Mouse (Mus musculus) heart, adult 2 months (tissue): ENCODE data around the gene Cyp4f39. TPM values are rescaled to one million over a fixed set of nuclear protein-coding genes. Genes with fewer than 3 reads are reported as not detected.

Source experiments
- DNase-seq, 2 experiments: peaks; one replicate each; pipeline ENCODE4 v3.0.0; 2021
- H3K27ac ChIP-seq: fragments of 200-600 bp; 2 replicates; pipeline ENCODE4 v1.8.1; 2022
- H3K27me3 ChIP-seq: fragments of 200-500 bp; 2 replicates; pipeline ENCODE4 v1.6.1; 2012; ENCODE audit warnings: mild to moderate bottlenecking, low read length, inconsistent platforms, mixed read lengths; ENCODE audit not compliant: control insufficient read depth, insufficient read depth
- H3K36me3 ChIP-seq: fragments of 200-500 bp; 2 replicates; pipeline ENCODE4 v1.6.1; 2012; ENCODE audit warnings: low read length, inconsistent platforms; ENCODE audit not compliant: control insufficient read depth, insufficient read depth
- H3K4me1 ChIP-seq: fragments of 200-500 bp; 2 replicates; pipeline ENCODE4 v1.6.1; 2011; ENCODE audit warnings: low read length; ENCODE audit not compliant: control insufficient read depth, insufficient read depth
- H3K4me3 ChIP-seq: fragments of 200-600 bp; 2 replicates; pipeline ENCODE4 v1.8.1; 2022
- H3K79me2 ChIP-seq: fragments of 200-500 bp; replicated peaks from 2 replicates; pipeline ENCODE4 v1.6.1; 2012; ENCODE audit warnings: mild to moderate bottlenecking, inconsistent platforms, low read length, moderate library complexity, mixed read lengths; ENCODE audit not compliant: control insufficient read depth, insufficient read depth
- H3K9ac ChIP-seq: fragments of 200-500 bp; 2 replicates; pipeline ENCODE4 v1.6.1; 2012; ENCODE audit warnings: low read depth, mild to moderate bottlenecking, control low read depth, inconsistent platforms, low read length, mixed read lengths
- CTCF ChIP-seq: fragments of 200-600 bp; IDR thresholded peaks from 2 replicates; pipeline ENCODE4 v1.8.1; 2022; ENCODE audit warnings: antibody characterized with exemption, mild to moderate bottlenecking, moderate library complexity
- EP300 ChIP-seq: fragments of 200-500 bp; IDR thresholded peaks from 2 replicates; pipeline ENCODE4 v1.6.1; 2011; ENCODE audit warnings: low read depth, low read length, control low read depth; ENCODE audit not compliant: insufficient read depth
- POLR2A ChIP-seq: fragments of 200-500 bp; IDR thresholded peaks from 2 replicates; pipeline ENCODE4 v1.6.1; 2011; ENCODE audit warnings: mild to moderate bottlenecking, low read depth, low read length, control low read depth; ENCODE audit not compliant: insufficient read depth
- WGBS: fragments of 180-500 bp; shearing (Covaris S2); methylation state at CpG from one replicate; pipeline ENCODE4 v1.1.7; 2018; 5-methylcytosine and 5-hydroxymethylcytosine counted together
- intact Hi-C: fragments of 180-260 bp; cut with DNase I; formaldehyde crosslinking; loops from one replicate; pipeline ENCODE4 v1.15.1; 2025
- polyA plus RNA-seq: library from polyadenylated mRNA; depleted of rRNA; stranded (reverse); fragments of >200 nt; gene quantifications from 2 replicates; pipeline ENCODE4 v1.2.3, GENCODE M21; 2012; rRNA removed
- total RNA-seq, 2 experiments: library from RNA; stranded (reverse); gene quantifications; 2 replicates each; pipeline ENCODE4 v1.2.3; 2021

The Cyp4f39 gene
- total and polyA plus RNA-seq, 3 experiments: 0.21 TPM; not detected in 2

DNA sequence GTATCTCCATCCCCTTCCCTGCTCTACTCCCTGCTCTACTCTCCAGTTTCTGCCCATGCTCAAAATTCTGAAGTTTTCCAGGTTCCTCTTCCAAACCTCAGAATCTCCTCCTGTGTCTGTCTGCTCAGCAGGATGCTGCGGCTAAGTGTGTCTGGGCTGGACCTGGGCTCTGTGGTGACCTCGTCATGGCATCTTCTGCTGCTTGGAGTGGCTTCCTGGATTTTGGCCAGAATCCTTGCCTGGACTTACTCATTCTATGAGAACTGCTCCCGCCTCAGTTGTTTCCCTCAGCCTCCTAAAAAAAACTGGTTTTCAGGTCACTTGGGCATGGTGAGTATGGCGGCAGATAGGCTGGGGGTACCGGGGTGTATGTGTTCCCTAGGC is 84.3 kb downstream of the Cyp4f39 start:
- H3K36me3 ChIP-seq: peaks cover 6% of the 10 kb centered on the region; the same call in 1 of the 2 replicates
- peak overlapping the region; percentile 47 for H3K4me3 ChIP-seq
- H3K27me3 ChIP-seq: no peaks in the 10 kb centered on the region
- DNase-seq: peak; percentile 18 to 26
- peak overlapping the region; percentile 57 for H3K9ac ChIP-seq
- intact Hi-C loops: loop anchor here (10.0 kb wide), 1 partner anchor 408 kb away; the partner anchor contains the start of gene Cyp4f13
- WGBS: 27% methylated on average over 5 of the region's 5 CpGs
- H3K79me2 ChIP-seq: no peaks in the 10 kb centered on the region
- peaks cover 7% of the 10 kb centered on the region for H3K4me1 ChIP-seq
- H3K27ac ChIP-seq: peak overlapping the region; percentile 58
- no peak for TF ChIP-seq POLR2A
- no peak for TF ChIP-seq EP300
- TF ChIP-seq CTCF: no peak

Other genes starting within 250 kb of the Cyp4f39 start
- 10 to 100 TPM; 53.3 to 55.6 TPM for gene Brd4, start 168.0 kb upstream of the Cyp4f39 start, total RNA-seq
- gene Brd4, start 168.0 kb upstream of the Cyp4f39 start, polyA plus RNA-seq: 16.5 and 21.7 TPM in 2 replicates
- gene Akap8, start 131.5 kb upstream of the Cyp4f39 start, total RNA-seq: 10 to 100 TPM; 38.9 to 40.7 TPM
- gene Akap8, start 131.5 kb upstream of the Cyp4f39 start, polyA plus RNA-seq: 32.2 and 40.4 TPM in 2 replicates
- gene Akap8l, start 102.1 kb upstream of the Cyp4f39 start, total RNA-seq: 10 to 100 TPM; 50.3 to 51.2 TPM
- gene Akap8l, start 102.1 kb upstream of the Cyp4f39 start, polyA plus RNA-seq: 55.1 and 67.3 TPM in 2 replicates
- 10 to 100 TPM; 16.0 to 16.6 TPM for gene Wiz, start 63.3 kb upstream of the Cyp4f39 start, total RNA-seq
- gene Wiz, start 63.3 kb upstream of the Cyp4f39 start, polyA plus RNA-seq: 17.2 and 17.4 TPM in 2 replicates
- under 1 TPM; 0.70 to 0.98 TPM for gene Rasal3, start 49.1 kb upstream of the Cyp4f39 start, total RNA-seq
- gene Rasal3, start 49.1 kb upstream of the Cyp4f39 start, polyA plus RNA-seq: 1.1 and 4.2 TPM in 2 replicates
- gene Pglyrp2, start 28.6 kb upstream of the Cyp4f39 start, total RNA-seq: under 1 TPM in 1 of 2 experiments, not detected in 1; 0.09 TPM
- 0.35 and 0.86 TPM in 2 replicates for gene Pglyrp2, start 28.6 kb upstream of the Cyp4f39 start, polyA plus RNA-seq
- gene Cyp4f17, start 53.3 kb downstream of the Cyp4f39 start, total RNA-seq: 1 to 10 TPM; 4.5 to 5.4 TPM
- gene Cyp4f17, start 53.3 kb downstream of the Cyp4f39 start, polyA plus RNA-seq: 8.6 and 9.8 TPM in 2 replicates
- 1 to 10 TPM; 4.5 to 4.7 TPM for gene Cyp4f16, start 83.8 kb downstream of the Cyp4f39 start, total RNA-seq
- gene Cyp4f16, start 83.8 kb downstream of the Cyp4f39 start, polyA plus RNA-seq: 10.2 and 10.5 TPM in 2 replicates
- gene Cyp4f37, start 168.6 kb downstream of the Cyp4f39 start, total RNA-seq: not detected
- gene Cyp4f37, start 168.6 kb downstream of the Cyp4f39 start, polyA plus RNA-seq: not detected in 2 replicates
- gene Cyp4f40, start 206.2 kb downstream of the Cyp4f39 start, total RNA-seq: not detected
- not detected in 2 replicates for gene Cyp4f40, start 206.2 kb downstream of the Cyp4f39 start, polyA plus RNA-seq
- gene Cyp4f15, start 232.9 kb downstream of the Cyp4f39 start, total RNA-seq: not detected
- 1.0 TPM in 1 of 2 replicates, not detected in the other for gene Cyp4f15, start 232.9 kb downstream of the Cyp4f39 start, polyA plus RNA-seq